Mouse (Mus musculus) T-cell, adult 2 months (primary cell): Measurements from ENCODE around the gene Gm20909.
"Not testable (repeated sequence)": the region's sequence is repeated elsewhere in the genome, so short reads cannot be mapped to it uniquely, and the experiment has no call there.

Source experiments
- DNase-seq: peaks from one replicate; pipeline ENCODE4 v3.0.0; 2022; ENCODE audit warnings: low spot score

Gm20909 gene

DNA sequence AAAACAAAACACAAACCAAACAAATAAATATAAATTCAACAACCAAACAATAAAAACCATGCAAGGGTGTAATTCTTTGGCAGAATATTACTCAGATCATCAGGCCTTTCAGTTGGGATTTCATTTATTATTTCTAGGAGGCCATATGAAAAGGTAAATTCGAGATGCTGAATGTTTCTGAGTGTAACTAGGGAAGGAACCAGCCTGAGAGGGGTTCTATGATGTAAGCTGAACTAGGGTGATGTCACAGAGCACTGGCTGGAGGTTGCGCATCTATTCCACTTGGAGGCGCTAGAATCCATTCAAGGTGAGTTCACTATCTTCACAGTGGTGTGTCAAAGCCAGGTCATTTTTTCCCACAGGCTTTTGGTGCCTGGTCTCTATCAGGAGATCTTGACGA is at the start of gene Gm20909:
Gm20909 (plus strand) TSS at position 301 of the 400 bp plus-strand sequence.
- not testable (repeated sequence) for DNase-seq
